Mouse (Mus musculus) urinary bladder, adult 2 months (tissue): ENCODE measurements around the gene Ddah1. TPM values are rescaled to one million over a fixed set of nuclear protein-coding genes. Genes with fewer than 3 reads are reported as not detected.

Experiments
- DNase-seq: peaks from one replicate; pipeline ENCODE4 v3.0.0; 2022; ENCODE audit warnings: low spot score
- polyA plus RNA-seq: library from polyadenylated mRNA; depleted of rRNA; stranded (reverse); fragments of >200 nt; gene quantifications from 2 replicates; pipeline ENCODE4 v1.2.3, GENCODE M21; 2012

Ddah1 gene
- polyA plus RNA-seq, 1 experiment: 0.94 TPM

GRCm38 (mm10) chr3:145816807-145817206 is 58.3 kb downstream of the Ddah1 start:
- DNase-seq: no peak

- DNase-seq: no peak
These were observed 58.8 kb downstream of the Ddah1 start for GRCm38 (mm10) chr3:145817276-145817675.

- no peak for DNase-seq
These were observed 62.0 kb downstream of the Ddah1 start for GRCm38 (mm10) chr3:145820439-145820838.

- no peak for DNase-seq
These were observed 62.5 kb downstream of the Ddah1 start for GRCm38 (mm10) chr3:145820938-145821337.

GRCm38 (mm10) chr3:145822201-145822600 is 63.7 kb downstream of the Ddah1 start:
- no peak for DNase-seq

- DNase-seq: no peak
These were observed 65.2 kb downstream of the Ddah1 start for GRCm38 (mm10) chr3:145823661-145824060.

- DNase-seq: no peak
These were observed 67.1 kb downstream of the Ddah1 start for GRCm38 (mm10) chr3:145825416-145826055.

DNA sequence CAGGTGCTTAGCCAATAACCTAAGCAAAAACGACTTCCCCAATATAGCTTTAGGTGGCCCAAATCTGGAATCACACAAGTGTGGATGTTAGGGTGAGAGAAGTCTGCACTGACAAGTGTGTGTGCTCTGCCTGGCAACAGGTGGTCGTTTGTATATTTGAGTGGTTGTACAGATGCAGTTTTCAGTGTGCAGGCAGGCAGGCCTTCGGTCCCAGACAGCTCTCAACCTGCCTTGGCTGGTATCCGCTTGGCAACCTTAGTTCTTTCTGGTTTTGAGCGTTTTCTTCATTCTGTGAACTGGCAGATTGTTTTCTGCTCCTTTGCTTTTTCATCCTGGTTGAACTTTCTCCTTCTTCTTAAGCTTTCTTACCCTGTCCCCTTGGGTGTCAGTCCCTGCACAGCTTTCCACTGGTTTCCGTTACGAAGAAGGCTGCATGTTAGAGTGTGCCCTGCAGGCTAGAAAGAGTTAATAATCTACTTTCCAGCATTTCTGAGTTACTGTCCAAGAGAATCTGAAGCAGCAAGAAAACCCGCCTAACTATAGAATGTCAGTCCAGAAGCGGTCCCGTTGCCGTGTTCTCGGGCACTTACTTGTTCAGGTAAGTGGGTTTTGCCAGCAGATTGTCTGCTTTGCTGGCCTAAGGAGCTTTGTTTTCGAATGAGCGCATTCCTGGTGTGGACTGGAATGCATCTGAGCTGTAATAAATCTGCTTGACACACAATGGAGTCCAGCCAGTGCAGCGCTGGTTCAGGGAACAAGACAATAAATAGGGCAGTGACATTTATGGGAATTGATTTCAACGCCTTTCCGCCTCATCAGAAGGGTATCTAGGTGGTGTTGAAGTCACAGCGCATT is 68.9 kb downstream of the Ddah1 start:
- DNase-seq: no peak

DNA sequence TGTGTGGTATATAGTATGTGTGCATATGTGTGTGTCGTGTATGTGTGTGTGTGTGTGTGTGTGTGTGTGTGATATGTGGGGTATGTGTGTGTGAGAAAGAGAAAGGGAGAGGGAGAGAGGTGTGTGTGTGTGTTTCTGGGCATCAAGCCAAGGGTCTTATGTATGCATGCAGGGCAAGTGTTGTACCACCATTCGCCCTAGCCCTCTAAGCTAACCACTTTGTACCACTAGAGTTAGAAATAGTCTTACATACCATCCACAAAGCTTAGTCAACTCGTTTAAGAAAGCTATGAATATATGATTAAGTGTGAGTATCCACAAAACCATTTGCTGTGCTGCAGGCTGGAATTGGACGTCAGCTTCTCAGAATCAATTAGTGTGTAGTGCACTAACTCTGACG is 70.4 kb downstream of the Ddah1 start:
- DNase-seq: no peak

DNA sequence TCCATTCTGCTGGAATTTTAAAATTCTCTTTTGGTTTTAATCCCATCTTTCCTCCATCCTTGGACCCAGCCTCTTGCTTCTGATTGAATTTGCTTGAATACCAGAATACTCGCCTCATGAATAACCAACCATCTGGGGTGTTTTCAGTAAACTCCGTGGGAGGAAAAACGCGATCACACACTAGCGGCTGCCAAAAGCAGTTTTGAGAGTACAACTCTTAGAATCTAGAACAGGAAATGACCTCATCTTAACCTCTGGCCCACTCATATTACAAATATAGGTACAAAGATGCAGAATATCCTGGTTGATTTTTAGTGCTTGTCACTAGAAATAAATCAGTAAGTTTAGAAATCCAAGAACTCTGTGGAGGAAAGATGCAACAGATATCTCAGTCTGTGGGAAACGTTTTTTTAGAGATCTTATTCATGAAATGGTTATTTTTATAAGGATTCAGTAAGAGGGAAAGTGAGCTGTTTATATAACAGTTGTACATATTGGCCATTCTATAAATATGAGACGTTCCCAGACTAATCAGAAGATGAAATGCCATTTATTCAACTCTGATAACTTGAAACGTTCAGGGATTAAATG is 75.6 kb downstream of the Ddah1 start:
- DNase-seq: no peak

DNA sequence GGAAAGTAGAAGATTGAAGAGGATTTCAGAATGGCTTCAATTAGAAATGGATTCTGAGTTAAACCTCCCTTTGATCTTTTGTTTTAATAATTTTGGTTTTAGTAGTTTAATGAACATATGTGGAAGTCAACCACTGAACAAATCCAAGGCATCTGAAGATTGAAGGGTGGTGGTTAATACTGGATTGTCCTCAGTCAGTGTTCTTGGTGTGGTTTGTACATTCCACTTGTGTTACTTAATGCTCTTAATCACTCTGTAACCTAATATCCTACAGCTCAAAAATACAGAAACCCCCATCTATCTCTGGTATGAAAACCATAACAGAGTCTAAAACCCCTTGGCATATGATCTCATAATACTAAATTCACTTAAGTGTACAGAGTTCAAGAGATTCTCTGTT is 79.8 kb downstream of the Ddah1 start:
- DNase-seq: no peak

- no peak for DNase-seq
These were observed 83.7 kb downstream of the Ddah1 start for GRCm38 (mm10) chr3:145841961-145842710.

GRCm38 (mm10) chr3:145843836-145844235 is 85.4 kb downstream of the Ddah1 start:
- no peak for DNase-seq

- no peak for DNase-seq
These were observed 86.4 kb downstream of the Ddah1 start for GRCm38 (mm10) chr3:145844891-145845290.

- DNase-seq: no peak
These were observed 87.8 kb downstream of the Ddah1 start for GRCm38 (mm10) chr3:145846255-145846654.

DNA sequence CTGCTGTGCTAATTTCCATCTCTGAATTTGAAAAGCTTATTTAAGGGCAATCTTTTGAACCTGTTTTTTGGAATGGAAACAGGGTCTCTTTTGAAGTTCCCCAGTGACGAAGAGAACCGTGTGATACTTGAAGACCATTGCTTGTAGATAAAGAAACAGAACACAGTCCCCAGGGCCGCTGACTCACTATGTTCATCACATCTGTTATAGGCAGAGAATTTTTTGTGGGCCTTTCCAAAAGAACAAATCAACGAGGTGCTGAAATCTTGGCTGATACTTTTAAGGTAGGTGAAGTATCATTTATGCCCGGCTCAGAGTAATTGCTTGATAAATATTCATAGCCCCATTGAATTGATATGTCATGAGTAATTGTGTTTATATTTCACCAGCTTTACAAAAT is 93.6 kb downstream of the Ddah1 start:
- no peak for DNase-seq

- DNase-seq: no peak
These were observed 94.3 kb downstream of the Ddah1 start for GRCm38 (mm10) chr3:145852800-145853199.

DNA sequence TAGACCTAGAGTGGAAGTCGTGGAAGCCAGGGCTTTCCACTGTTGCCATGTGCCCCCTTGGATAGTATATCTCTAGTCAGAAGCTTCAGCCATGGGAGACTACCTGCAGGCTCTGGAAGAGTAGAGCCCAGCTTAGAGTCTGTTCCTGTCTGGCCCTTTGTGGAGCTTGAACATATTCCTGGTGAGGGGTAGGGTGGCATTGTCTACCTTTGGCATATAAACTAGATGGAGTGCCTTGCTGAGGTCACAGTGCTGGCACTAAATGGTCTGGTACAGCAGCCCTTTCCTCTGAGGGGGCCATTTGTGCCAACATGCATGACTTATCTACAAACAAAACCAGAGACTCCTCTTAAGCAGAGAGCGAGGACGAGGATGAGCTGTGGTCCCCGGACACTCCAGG is 95.2 kb downstream of the Ddah1 start:
- no peak for DNase-seq

DNA sequence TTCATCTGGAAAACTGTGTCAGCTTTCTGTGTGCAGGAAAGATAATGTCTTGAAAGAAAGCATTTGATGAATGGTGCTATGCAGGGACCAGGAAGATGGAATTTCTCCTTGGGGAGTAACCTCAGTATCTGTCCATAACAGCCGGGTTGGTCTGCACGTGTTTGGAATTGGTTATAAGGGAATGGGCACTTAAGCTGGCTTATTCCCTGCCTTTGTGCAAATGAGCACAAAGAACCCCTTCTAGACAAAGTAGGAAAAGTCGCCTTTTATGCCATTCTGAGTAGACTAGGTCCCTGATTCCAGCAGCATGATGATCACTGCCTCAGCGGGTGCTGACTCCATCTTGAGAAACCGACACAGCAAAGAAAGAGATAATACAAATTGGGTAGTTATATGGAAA is 96.0 kb downstream of the Ddah1 start:
- no peak for DNase-seq

DNA sequence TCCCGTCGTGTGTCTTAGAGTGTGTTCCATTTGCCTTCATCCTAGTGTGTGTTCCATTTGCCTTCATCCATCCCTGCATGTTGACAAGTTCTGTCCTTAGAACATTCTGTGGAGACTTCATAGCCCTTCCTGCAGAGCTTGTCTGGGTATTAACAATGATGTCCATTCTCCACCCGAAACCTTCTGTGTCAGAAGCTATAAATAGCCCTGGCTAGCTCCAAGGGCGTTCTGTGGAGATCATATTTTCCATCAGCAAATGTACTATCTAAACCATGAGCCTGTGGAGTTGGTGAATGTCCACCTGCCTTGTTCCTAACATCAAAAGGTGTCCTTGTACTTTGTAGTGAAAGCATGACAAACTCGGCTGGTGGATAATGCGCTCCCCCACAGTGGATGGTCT is 96.8 kb downstream of the Ddah1 start:
- no peak for DNase-seq

DNA sequence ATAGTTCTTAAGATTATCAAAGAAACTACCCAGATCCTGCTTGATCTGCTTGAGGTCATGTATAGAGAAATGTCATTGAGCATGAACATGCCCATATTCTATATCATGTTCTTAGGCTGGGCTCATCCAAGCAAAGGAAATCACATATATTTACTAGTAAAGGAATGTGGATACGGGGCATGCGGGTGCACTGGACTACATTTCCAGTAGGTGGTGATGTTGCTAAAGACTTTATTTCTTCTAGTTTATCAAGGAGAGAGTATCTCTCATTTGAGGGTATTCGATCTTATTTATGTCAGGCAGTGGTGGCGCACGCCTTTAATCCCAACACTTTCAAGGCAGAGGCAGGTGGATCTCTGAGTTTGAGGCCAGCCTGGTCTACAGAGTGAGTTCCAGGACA is 99.9 kb downstream of the Ddah1 start:
- DNase-seq: no peak

GRCm38 (mm10) chr3:145862521-145862920 is 104.0 kb downstream of the Ddah1 start:
- DNase-seq: no peak
